Mouse (Mus musculus): ENCODE measurements around the gene Zfp82. TPM values are rescaled to one million over a fixed set of nuclear protein-coding genes. Genes with fewer than 3 reads are reported as not detected.

Zfp82 gene
- polyA plus RNA-seq, 1 experiment from 2014 or later = 11.6 TPM

GRCm38 (mm10) chr7:30025358-30025757 lies 47.3 kb downstream of the Zfp82 start:
- H3K4me3 ChIP-seq (ENCODE audit: low read length) = no peak overlapping the region
- H3K27ac ChIP-seq (ENCODE audit: low read depth, low read length) = no peak overlapping the region
- H3K4me2 ChIP-seq (ENCODE audit: low read length) = no peak overlapping the region
- no peak for ATAC-seq
- H3K9me3 ChIP-seq (ENCODE audit: control insufficient read depth, low read length) = no peaks in the 10 kb centered on the region
- WGBS = 85% methylated on average over 5 of the region's 5 CpGs
- H3K4me1 ChIP-seq (ENCODE audit: control insufficient read depth, insufficient read depth, low read depth, low read length) = no peaks in the 10 kb centered on the region
- H3K36me3 ChIP-seq (ENCODE audit: control insufficient read depth, insufficient read depth, low read length) = peaks cover 28% of the 10 kb centered on the region
- H3K27me3 ChIP-seq (replicated peaks; ENCODE audit: control insufficient read depth, insufficient read depth, low read length) = no peaks in the 10 kb centered on the region
- no peak overlapping the region for H3K9ac ChIP-seq (ENCODE audit: low read depth, low read length)

- WGBS = 90% methylated on average over 8 of the region's 8 CpGs
Measured at GRCm38 (mm10) chr7:30023800-30024199, 48.9 kb downstream of the Zfp82 start.

GRCm38 (mm10) chr7:30023324-30023723 lies 49.4 kb downstream of the Zfp82 start:
- ATAC-seq = no peak
- Histone ChIP-seq H3K4me3 (ENCODE audit: low read length) (no peak overlapping the region), H3K27ac (ENCODE audit: low read depth, low read length) (no peak overlapping the region), H3K9me3 (ENCODE audit: control insufficient read depth, low read length) (no peaks in the 10 kb centered on the region), H3K4me2 (ENCODE audit: low read length) (no peak overlapping the region), H3K9ac (ENCODE audit: low read depth, low read length) (no peak overlapping the region), H3K27me3 (replicated peaks; ENCODE audit: control insufficient read depth, insufficient read depth, low read length) (no peaks in the 10 kb centered on the region), H3K4me1 (ENCODE audit: control insufficient read depth, insufficient read depth, low read depth, low read length) (no peaks in the 10 kb centered on the region), H3K36me3 (ENCODE audit: control insufficient read depth, insufficient read depth, low read length) (peaks cover 31% of the 10 kb centered on the region)
- WGBS = 98% methylated on average over 9 of the region's 9 CpGs

More at GRCm38 (mm10) chr7:30023800-30024199, 48.9 kb downstream of the Zfp82 start:
- no peak overlapping the region for H3K9ac ChIP-seq (ENCODE audit: low read depth, low read length)
- no peak for ATAC-seq
- H3K4me1 ChIP-seq (ENCODE audit: control insufficient read depth, insufficient read depth, low read depth, low read length) = no peaks in the 10 kb centered on the region
- peaks cover 28% of the 10 kb centered on the region for H3K36me3 ChIP-seq (ENCODE audit: control insufficient read depth, insufficient read depth, low read length)
- no peak overlapping the region for H3K27ac ChIP-seq (ENCODE audit: low read depth, low read length)
- no peaks in the 10 kb centered on the region for H3K27me3 ChIP-seq (replicated peaks; ENCODE audit: control insufficient read depth, insufficient read depth, low read length)
- H3K4me2 ChIP-seq (ENCODE audit: low read length) = no peak overlapping the region
- no peak overlapping the region for H3K4me3 ChIP-seq (ENCODE audit: low read length)
- H3K9me3 ChIP-seq (ENCODE audit: control insufficient read depth, low read length) = no peaks in the 10 kb centered on the region

GRCm38 (mm10) chr7:30019543-30019942 lies 53.2 kb downstream of the Zfp82 start:
- WGBS = 87% methylated on average over 2 of the region's 2 CpGs
- Histone ChIP-seq H3K27ac (ENCODE audit: low read depth, low read length) (no peak overlapping the region), H3K27me3 (replicated peaks; ENCODE audit: control insufficient read depth, insufficient read depth, low read length) (no peaks in the 10 kb centered on the region), H3K9ac (ENCODE audit: low read depth, low read length) (no peak overlapping the region), H3K4me2 (ENCODE audit: low read length) (no peak overlapping the region), H3K9me3 (ENCODE audit: control insufficient read depth, low read length) (no peaks in the 10 kb centered on the region), H3K4me3 (ENCODE audit: low read length) (no peak overlapping the region), H3K4me1 (ENCODE audit: control insufficient read depth, insufficient read depth, low read depth, low read length) (no peaks in the 10 kb centered on the region), H3K36me3 (ENCODE audit: control insufficient read depth, insufficient read depth, low read length) (peaks cover 35% of the 10 kb centered on the region)
- no peak for ATAC-seq

GRCm38 (mm10) chr7:30017226-30017625 lies 55.5 kb downstream of the Zfp82 start:
- Histone ChIP-seq H3K4me3 (ENCODE audit: low read length) (no peak overlapping the region), H3K27me3 (replicated peaks; ENCODE audit: control insufficient read depth, insufficient read depth, low read length) (no peaks in the 10 kb centered on the region), H3K4me1 (ENCODE audit: control insufficient read depth, insufficient read depth, low read depth, low read length) (no peaks in the 10 kb centered on the region; the same call in 1 of the 2 replicates), H3K36me3 (ENCODE audit: control insufficient read depth, insufficient read depth, low read length) (peaks cover 20% of the 10 kb centered on the region), H3K4me2 (ENCODE audit: low read length) (no peak overlapping the region), H3K9ac (ENCODE audit: low read depth, low read length) (no peak overlapping the region), H3K27ac (ENCODE audit: low read depth, low read length) (no peak overlapping the region), H3K9me3 (ENCODE audit: control insufficient read depth, low read length) (no peaks in the 10 kb centered on the region)
- no peak for ATAC-seq
- 90% methylated on average over 6 of the region's 6 CpGs for WGBS

- no peak overlapping the region for H3K9ac ChIP-seq (ENCODE audit: low read depth, low read length)
- WGBS = 60% methylated on average over 4 of the region's 4 CpGs
- H3K4me3 ChIP-seq (ENCODE audit: low read length) = no peak overlapping the region
- no peak overlapping the region for H3K27ac ChIP-seq (ENCODE audit: low read depth, low read length)
- H3K4me2 ChIP-seq (ENCODE audit: low read length) = no peak overlapping the region
- peak; percentile 48; the same call in 1 of the 2 replicates for ATAC-seq
- H3K27me3 ChIP-seq (replicated peaks; ENCODE audit: control insufficient read depth, insufficient read depth, low read length) = no peaks in the 10 kb centered on the region
- peaks cover 12% of the 10 kb centered on the region for H3K36me3 ChIP-seq (ENCODE audit: control insufficient read depth, insufficient read depth, low read length)
- no peaks in the 10 kb centered on the region for H3K9me3 ChIP-seq (ENCODE audit: control insufficient read depth, low read length)
- H3K4me1 ChIP-seq (ENCODE audit: control insufficient read depth, insufficient read depth, low read depth, low read length) = peaks cover 12% of the 10 kb centered on the region
Measured at GRCm38 (mm10) chr7:30012956-30013363, 59.7 kb downstream of the Zfp82 start.

GRCm38 (mm10) chr7:30010551-30011195 lies 62.0 kb downstream of the Zfp82 start:
- H3K4me2 ChIP-seq (ENCODE audit: low read length) = no peak overlapping the region
- WGBS = 71% methylated on average over 10 of the region's 10 CpGs
- H3K4me1 ChIP-seq (ENCODE audit: control insufficient read depth, insufficient read depth, low read depth, low read length) = peaks cover 12% of the 10 kb centered on the region
- H3K9ac ChIP-seq (ENCODE audit: low read depth, low read length) = no peak overlapping the region
- ATAC-seq = no peak
- H3K9me3 ChIP-seq (ENCODE audit: control insufficient read depth, low read length) = no peaks in the 10 kb centered on the region
- peaks cover 9% of the 10 kb centered on the region for H3K36me3 ChIP-seq (ENCODE audit: control insufficient read depth, insufficient read depth, low read length)
- no peaks in the 10 kb centered on the region for H3K27me3 ChIP-seq (replicated peaks; ENCODE audit: control insufficient read depth, insufficient read depth, low read length)
- no peak overlapping the region for H3K27ac ChIP-seq (ENCODE audit: low read depth, low read length)
- H3K4me3 ChIP-seq (ENCODE audit: low read length) = no peak overlapping the region

- Histone ChIP-seq H3K4me3 (ENCODE audit: low read length) (no peak overlapping the region; the same call in 1 of the 2 replicates), H3K9me3 (ENCODE audit: control insufficient read depth, low read length) (no peaks in the 10 kb centered on the region), H3K4me1 (ENCODE audit: control insufficient read depth, insufficient read depth, low read depth, low read length) (peaks cover 12% of the 10 kb centered on the region), H3K27me3 (replicated peaks; ENCODE audit: control insufficient read depth, insufficient read depth, low read length) (no peaks in the 10 kb centered on the region), H3K36me3 (ENCODE audit: control insufficient read depth, insufficient read depth, low read length) (peaks cover 8% of the 10 kb centered on the region), H3K4me2 (ENCODE audit: low read length) (peak overlapping the region; percentile 36), H3K27ac (ENCODE audit: low read depth, low read length) (peak overlapping the region; percentile 58), H3K9ac (ENCODE audit: low read depth, low read length) (no peak overlapping the region)
- ATAC-seq = peak; percentile 76
- WGBS = 37% methylated on average over 21 of the region's 21 CpGs
Measured at GRCm38 (mm10) chr7:30009321-30010085, 63.2 kb downstream of the Zfp82 start.

GRCm38 (mm10) chr7:30008020-30008690 lies 64.5 kb downstream of the Zfp82 start:
- Histone ChIP-seq H3K27me3 (replicated peaks; ENCODE audit: control insufficient read depth, insufficient read depth, low read length) (no peaks in the 10 kb centered on the region), H3K4me2 (ENCODE audit: low read length) (no peak overlapping the region), H3K9me3 (ENCODE audit: control insufficient read depth, low read length) (no peaks in the 10 kb centered on the region), H3K9ac (ENCODE audit: low read depth, low read length) (no peak overlapping the region), H3K4me3 (ENCODE audit: low read length) (no peak overlapping the region), H3K4me1 (ENCODE audit: control insufficient read depth, insufficient read depth, low read depth, low read length) (peaks cover 12% of the 10 kb centered on the region), H3K27ac (ENCODE audit: low read depth, low read length) (no peak overlapping the region), H3K36me3 (ENCODE audit: control insufficient read depth, insufficient read depth, low read length) (peaks cover 4% of the 10 kb centered on the region; the same call in 1 of the 2 replicates)
- 78% methylated on average over 6 of the region's 6 CpGs for WGBS
- ATAC-seq = no peak
